Mouse (Mus musculus): ENCODE results near the gene Eid3. TPM values are rescaled to one million over a fixed set of nuclear protein-coding genes. Genes with fewer than 3 reads are reported as not detected.
A peak's percentile ranks its signal among the peaks of the same experiment; 100 is the strongest.

The Eid3 gene
- total and polyA plus RNA-seq, 3 experiments = 1.4 to 3.5 (median 1.5) TPM

DNA sequence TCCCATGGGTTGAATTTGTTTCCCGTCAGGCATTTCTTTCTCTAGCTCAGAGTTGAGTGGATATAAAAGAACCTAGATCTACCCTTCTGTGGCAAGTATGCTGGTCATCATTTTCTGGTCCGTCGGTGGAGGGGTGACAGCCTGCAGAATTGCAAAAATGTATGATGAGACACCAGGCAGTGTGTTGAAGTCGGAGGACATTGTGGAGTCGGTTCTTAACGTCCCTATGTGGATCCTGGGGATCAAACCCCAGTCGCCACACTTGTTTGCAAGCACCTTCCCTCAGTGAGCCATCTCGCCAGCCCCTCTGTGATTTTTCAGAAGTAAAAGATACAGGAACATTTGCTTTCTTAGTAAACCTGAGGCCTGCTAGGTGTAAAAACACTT lies 5.5 kb upstream of the Eid3 start:
- DNase-seq (ENCODE audit: extremely low read depth) = no peak
- Histone ChIP-seq H3K9ac (ENCODE audit: insufficient read depth, low read depth) (peak overlapping the region; percentile 85), H3K9me3 (replicated peaks; ENCODE audit: low read length) (no peaks in the 10 kb centered on the region), H3K79me2 (replicated peaks; ENCODE audit: control insufficient read depth, extremely low read depth, insufficient read depth, poor library complexity, severe bottlenecking) (peaks cover 52% of the 10 kb centered on the region), H3K4me1 (ENCODE audit: control insufficient read depth in 1 of 2, insufficient read depth in 2 of 2) (peaks cover 10 to 44% of the 10 kb centered on the region in 2 experiments), H3K27ac (ENCODE audit: insufficient read depth, low read depth) (peak overlapping the region; percentile 49; the same call in 1 of the 2 replicates), H3K4me3 (replicated peaks in 1 of 3; ENCODE audit: low read depth in 2 of 3, low read length in 2 of 3, poor library complexity in 1 of 3) (peak overlapping the region; percentile 62 to 85 (median 81)), H3K4me2 (ENCODE audit: insufficient read depth, low read depth, poor library complexity, severe bottlenecking) (peak overlapping the region; percentile 77), H3K27me3 (replicated peaks) (no peaks in the 10 kb centered on the region), H3K36me3 (replicated peaks in 1 of 2; ENCODE audit: control insufficient read depth in 1 of 2, insufficient read depth in 1 of 2, low read length in 1 of 2) (peaks cover 23 to 39% of the 10 kb centered on the region in 2 experiments)
- TF ChIP-seq GABPA (IDR thresholded peaks at IDR 0.05; ENCODE audit: insufficient replicate concordance, low read depth, low read length) (no peak), JUN (IDR thresholded peaks at IDR 0.05; ENCODE audit: insufficient read depth, low read depth, low read length) (no peak), MYC (IDR thresholded peaks at IDR 0.05; ENCODE audit: low read depth, low read length) (no peak), ELF1 (IDR thresholded peaks at IDR 0.05; ENCODE audit: low read depth, low read length) (no peak), MAX (IDR thresholded peaks at IDR 0.05; ENCODE audit: low read length) (no peak), SMC3 (IDR thresholded peaks at IDR 0.05; ENCODE audit: low read depth, low read length) (no peak), PAX5 (IDR thresholded peaks at IDR 0.05; ENCODE audit: low read length) (no peak), CTCF (conservative IDR thresholded peaks at IDR 0.05 in 1 of 2, IDR thresholded peaks at IDR 0.05 in 1 of 2; ENCODE audit: low read depth in 2 of 2, low read length in 2 of 2) (no peak), E2F4 (IDR thresholded peaks at IDR 0.05; ENCODE audit: insufficient replicate concordance, low read depth, low read length) (no peak), USF1 (IDR thresholded peaks at IDR 0.05; ENCODE audit: low read depth, low read length) (no peak), SIN3A (IDR thresholded peaks at IDR 0.05; ENCODE audit: low read length) (no peak), ZC3H11A (IDR thresholded peaks at IDR 0.05; ENCODE audit: low read depth, low read length) (no peak), TBP (conservative IDR thresholded peaks at IDR 0.05; ENCODE audit: low read depth, low read length) (no peak), ZNF384 (IDR thresholded peaks at IDR 0.05; ENCODE audit: low read depth, low read length) (no peak), KAT2A (IDR thresholded peaks at IDR 0.05; ENCODE audit: insufficient replicate concordance, low read length) (no peak), MEF2A (IDR thresholded peaks at IDR 0.05; ENCODE audit: borderline replicate concordance, low read depth, low read length) (no peak), EP300 (IDR thresholded peaks at IDR 0.05; ENCODE audit: low read length) (no peak), JUND (conservative IDR thresholded peaks at IDR 0.05; ENCODE audit: low read depth, low read length) (no peak), POLR2A (IDR thresholded peaks at IDR 0.05; ENCODE audit: low read depth, low read length) (no peak)
- dilution Hi-C loops (cut with MboI; ENCODE audit: extremely low pct_ligation_motif_present, extremely low pct_unique_long_range_greater_than_20kb, low sequenced_read_pairs) = no loop called here
- in situ Hi-C loops (cut with MboI; ENCODE audit: low pct_ligation_motif_present, low pct_unique_long_range_greater_than_20kb, low sequenced_read_pairs) = no loop called here

DNA sequence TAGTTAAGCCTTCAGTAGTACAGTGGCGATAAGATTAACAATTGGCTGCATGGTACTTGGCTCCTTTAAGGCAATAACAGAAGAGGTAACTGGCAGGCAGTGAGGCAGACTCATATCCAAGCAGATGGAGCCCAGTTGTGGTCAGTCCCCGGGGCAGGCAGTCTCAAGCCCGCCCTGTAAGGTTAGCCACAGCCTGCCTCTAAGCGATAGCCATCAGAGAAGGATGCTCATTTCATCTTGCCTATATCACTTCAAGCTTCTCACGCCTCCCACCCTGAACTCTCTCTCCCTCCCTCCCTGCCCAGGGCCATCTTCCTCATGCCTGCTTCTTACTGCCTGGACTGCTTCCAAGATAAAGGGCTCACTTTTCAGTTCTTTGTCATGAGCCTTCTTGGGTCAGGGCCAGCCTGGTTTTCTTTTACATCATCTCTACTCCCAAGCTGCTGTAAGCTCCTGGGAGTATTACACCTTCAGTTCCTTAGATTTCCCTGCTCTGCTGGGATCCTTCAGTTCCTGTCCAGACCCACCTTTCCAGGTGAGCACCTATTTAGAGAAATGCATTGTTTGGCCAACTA lies 3.2 kb upstream of the Eid3 start:
- Histone ChIP-seq H3K9me3 (replicated peaks; ENCODE audit: low read length) (no peaks in the 10 kb centered on the region), H3K36me3 (replicated peaks in 1 of 2; ENCODE audit: control insufficient read depth in 1 of 2, insufficient read depth in 1 of 2, low read length in 1 of 2) (peaks cover 37 to 59% of the 10 kb centered on the region in 2 experiments), H3K4me3 (replicated peaks in 1 of 3; ENCODE audit: low read depth in 2 of 3, low read length in 2 of 3, poor library complexity in 1 of 3) (no peak overlapping the region), H3K4me1 (ENCODE audit: control insufficient read depth in 1 of 2, insufficient read depth in 2 of 2) (peaks cover 14 to 62% of the 10 kb centered on the region in 2 experiments), H3K27ac (ENCODE audit: insufficient read depth, low read depth) (no peak overlapping the region), H3K27me3 (replicated peaks) (no peaks in the 10 kb centered on the region), H3K79me2 (replicated peaks; ENCODE audit: control insufficient read depth, extremely low read depth, insufficient read depth, poor library complexity, severe bottlenecking) (peaks cover 66% of the 10 kb centered on the region), H3K9ac (ENCODE audit: insufficient read depth, low read depth) (no peak overlapping the region), H3K4me2 (ENCODE audit: insufficient read depth, low read depth, poor library complexity, severe bottlenecking) (no peak overlapping the region)
- DNase-seq (ENCODE audit: extremely low read depth) = no peak
- TF ChIP-seq RCOR1 (conservative IDR thresholded peaks at IDR 0.05; ENCODE audit: low read depth, low read length) (no peak), MAX (IDR thresholded peaks at IDR 0.05; ENCODE audit: low read length) (no peak), UBTF (IDR thresholded peaks at IDR 0.05; ENCODE audit: low read depth, low read length) (no peak), POLR2AphosphoS2 (IDR thresholded peaks at IDR 0.05; ENCODE audit: low read depth, low read length) (no peak), SIN3A (IDR thresholded peaks at IDR 0.05; ENCODE audit: low read length) (no peak), NRF1 (IDR thresholded peaks at IDR 0.05; ENCODE audit: low read depth, low read length) (no peak), SMC3 (IDR thresholded peaks at IDR 0.05; ENCODE audit: low read depth, low read length) (no peak), E2F4 (IDR thresholded peaks at IDR 0.05; ENCODE audit: insufficient replicate concordance, low read depth, low read length) (no peak), JUN (IDR thresholded peaks at IDR 0.05; ENCODE audit: insufficient read depth, low read depth, low read length) (no peak), MAZ (IDR thresholded peaks at IDR 0.05; ENCODE audit: low read depth, low read length) (no peak), KAT2A (IDR thresholded peaks at IDR 0.05; ENCODE audit: insufficient replicate concordance, low read length) (no peak), RAD21 (IDR thresholded peaks at IDR 0.05; ENCODE audit: low read depth, low read length) (no peak), ELF1 (IDR thresholded peaks at IDR 0.05; ENCODE audit: low read depth, low read length) (no peak), USF1 (IDR thresholded peaks at IDR 0.05; ENCODE audit: low read depth, low read length) (no peak), POLR2A (IDR thresholded peaks at IDR 0.05; ENCODE audit: low read depth, low read length) (no peak), ETS1 (conservative IDR thresholded peaks at IDR 0.05; ENCODE audit: low read depth, low read length) (no peak), ZKSCAN1 (IDR thresholded peaks at IDR 0.05; ENCODE audit: borderline replicate concordance, low read depth, low read length) (no peak), CTCF (conservative IDR thresholded peaks at IDR 0.05 in 1 of 2, IDR thresholded peaks at IDR 0.05 in 1 of 2; ENCODE audit: low read depth in 2 of 2, low read length in 2 of 2) (no peak), GABPA (IDR thresholded peaks at IDR 0.05; ENCODE audit: insufficient replicate concordance, low read depth, low read length) (no peak)
- dilution Hi-C loops (cut with MboI; ENCODE audit: extremely low pct_ligation_motif_present, extremely low pct_unique_long_range_greater_than_20kb, low sequenced_read_pairs) (no loop called here), in situ Hi-C loops (cut with MboI; ENCODE audit: low pct_ligation_motif_present, low pct_unique_long_range_greater_than_20kb, low sequenced_read_pairs) (no loop called here)
